Mouse (Mus musculus) limb, embryonic 15.5 days (tissue): Measurements from ENCODE around the gene P4hb. TPM values are rescaled to one million over a fixed set of nuclear protein-coding genes. Genes with fewer than 3 reads are reported as not detected.
A peak's percentile ranks its signal among the peaks of the same experiment; 100 is the strongest.

Experiments used
- ATAC-seq: fragments of 200-750 bp; cut with Nextera tagmentation; 2 replicates; pipeline ENCODE4 v1.8.0; 2017; ENCODE audit warnings: low read depth, moderate TSS enrichment; ENCODE audit not compliant: insufficient number of reproducible peaks, low FRiP score, low TSS enrichment
- H3K27ac ChIP-seq: fragments of 300-500 bp; sonication (generic); 2 replicates; pipeline ENCODE4 v1.5.1; 2015; ENCODE audit warnings: moderate library complexity, mild to moderate bottlenecking, inconsistent platforms
- H3K27me3 ChIP-seq: fragments of 300-500 bp; sonication (generic); 2 replicates; pipeline ENCODE4 v1.6.1; 2015; ENCODE audit warnings: inconsistent platforms
- H3K36me3 ChIP-seq: fragments of 300-500 bp; sonication (generic); 2 replicates; pipeline ENCODE4 v1.6.1; 2015; ENCODE audit warnings: inconsistent platforms
- H3K4me1 ChIP-seq: fragments of 300-500 bp; sonication (generic); 2 replicates; pipeline ENCODE4 v1.6.1; 2015; ENCODE audit warnings: inconsistent platforms
- H3K4me2 ChIP-seq: fragments of 300-500 bp; sonication (generic); 2 replicates; pipeline ENCODE4 v1.6.1; 2015; ENCODE audit warnings: mild to moderate bottlenecking, inconsistent platforms
- H3K4me3 ChIP-seq: fragments of 300-500 bp; sonication (generic); 2 replicates; pipeline ENCODE4 v1.5.1; 2015; ENCODE audit warnings: mild to moderate bottlenecking, inconsistent platforms
- H3K9ac ChIP-seq: fragments of 300-500 bp; sonication (generic); 2 replicates; pipeline ENCODE4 v1.6.1; 2015; ENCODE audit warnings: inconsistent platforms
- H3K9me3 ChIP-seq: fragments of 300-500 bp; sonication (generic); 2 replicates; pipeline ENCODE4 v1.6.1; 2016; ENCODE audit warnings: inconsistent platforms
- WGBS: fragments of 180-500 bp; shearing (Covaris S2); methylation state at CpG from one replicate; pipeline ENCODE4 v1.1.7; 2015; 5-methylcytosine and 5-hydroxymethylcytosine counted together
- polyA plus RNA-seq: library from polyadenylated mRNA; unstranded; fragments of >200 nt; fragmentation: Nextera tagmentation; extraction: Ambion mirVana; gene quantifications from 2 replicates; pipeline ENCODE4 v1.2.1, GENCODE M21; 2015

The P4hb gene
- 1,021 and 1,099 TPM in 2 replicates for polyA plus RNA-seq

- peaks cover 28% of the 10 kb centered on the region for H3K4me1 ChIP-seq
- H3K27me3 ChIP-seq = no peaks in the 10 kb centered on the region
- peak within 1 kb of the TSS; percentile 97 for H3K27ac ChIP-seq
- peaks cover 40% of the 10 kb centered on the region for H3K36me3 ChIP-seq
- ATAC-seq = peak; percentile 96
- H3K4me3 ChIP-seq = peak within 1 kb of the TSS; percentile 80
- no peaks in the 10 kb centered on the region for H3K9me3 ChIP-seq
- H3K4me2 ChIP-seq = peak within 1 kb of the TSS; percentile 76
- under 1% methylated on average over 94 of the region's 94 CpGs for WGBS
- peak within 1 kb of the TSS; percentile 94 for H3K9ac ChIP-seq
These were observed at the start of gene P4hb for GRCm38 (mm10) chr11:120572752-120573584. Gene P4hb, minus strand, starts transcription at chr11:120573253.

GRCm38 (mm10) chr11:120622805-120623204 is 49.8 kb upstream of the P4hb start:
- H3K27ac ChIP-seq = no peak overlapping the region
- H3K4me1 ChIP-seq = peaks cover 16% of the 10 kb centered on the region
- H3K9ac ChIP-seq = no peak overlapping the region
- peaks cover 61% of the 10 kb centered on the region for H3K36me3 ChIP-seq
- no peaks in the 10 kb centered on the region for H3K27me3 ChIP-seq
- no peak overlapping the region for H3K4me3 ChIP-seq
- ATAC-seq = no peak
- 89% methylated on average over 6 of the region's 6 CpGs for WGBS
- H3K9me3 ChIP-seq = no peaks in the 10 kb centered on the region
- no peak overlapping the region for H3K4me2 ChIP-seq

GRCm38 (mm10) chr11:120620195-120620594 is 47.1 kb upstream of the P4hb start:
- Histone ChIP-seq H3K4me2 (no peak overlapping the region), H3K9me3 (no peaks in the 10 kb centered on the region), H3K4me1 (peaks cover 29% of the 10 kb centered on the region), H3K36me3 (peaks cover 50% of the 10 kb centered on the region), H3K27me3 (no peaks in the 10 kb centered on the region), H3K4me3 (no peak overlapping the region), H3K27ac (no peak overlapping the region), H3K9ac (no peak overlapping the region)
- no peak for ATAC-seq
- WGBS = 92% methylated on average over 14 of the region's 14 CpGs

GRCm38 (mm10) chr11:120618619-120619535 is 45.8 kb upstream of the P4hb start:
- H3K9me3 ChIP-seq = no peaks in the 10 kb centered on the region
- no peak for ATAC-seq
- peaks cover 23% of the 10 kb centered on the region for H3K4me1 ChIP-seq
- H3K9ac ChIP-seq = no peak overlapping the region
- no peaks in the 10 kb centered on the region for H3K27me3 ChIP-seq
- no peak overlapping the region for H3K4me2 ChIP-seq
- no peak overlapping the region for H3K4me3 ChIP-seq
- no peak overlapping the region for H3K27ac ChIP-seq
- peaks cover 60% of the 10 kb centered on the region for H3K36me3 ChIP-seq
- 92% methylated on average over 25 of the region's 25 CpGs for WGBS

GRCm38 (mm10) chr11:120617519-120618112 is 44.6 kb upstream of the P4hb start, which contains the start of gene Pcyt2:
Gene Pcyt2, minus strand, starts transcription at chr11:120617936.
- Histone ChIP-seq H3K27me3 (no peaks in the 10 kb centered on the region), H3K4me3 (peak within 1 kb of the TSS; percentile 89), H3K4me1 (peaks cover 20% of the 10 kb centered on the region), H3K4me2 (peak within 1 kb of the TSS; percentile 85), H3K36me3 (peaks cover 64% of the 10 kb centered on the region), H3K27ac (peak within 1 kb of the TSS; percentile 76), H3K9ac (peak within 1 kb of the TSS; percentile 81), H3K9me3 (no peaks in the 10 kb centered on the region)
- under 1% methylated on average over 56 of the region's 56 CpGs for WGBS
- ATAC-seq = peak; percentile 89

- H3K9ac ChIP-seq = peak overlapping the region; percentile 81; the same call in 1 of the 2 replicates
- H3K27me3 ChIP-seq = no peaks in the 10 kb centered on the region
- no peak for ATAC-seq
- H3K4me2 ChIP-seq = peak overlapping the region; percentile 85
- H3K27ac ChIP-seq = no peak overlapping the region
- H3K9me3 ChIP-seq = no peaks in the 10 kb centered on the region
- 43% methylated on average over 4 of the region's 4 CpGs for WGBS
- peaks cover 20% of the 10 kb centered on the region for H3K4me1 ChIP-seq
- H3K4me3 ChIP-seq = peak overlapping the region; percentile 89
- peaks cover 66% of the 10 kb centered on the region for H3K36me3 ChIP-seq
These were observed 43.7 kb upstream of the P4hb start for GRCm38 (mm10) chr11:120616617-120617294.

GRCm38 (mm10) chr11:120615606-120616203 is 42.7 kb upstream of the P4hb start:
- H3K27ac ChIP-seq = no peak overlapping the region
- peaks cover 67% of the 10 kb centered on the region for H3K36me3 ChIP-seq
- H3K4me3 ChIP-seq = no peak overlapping the region
- peaks cover 20% of the 10 kb centered on the region for H3K4me1 ChIP-seq
- H3K9me3 ChIP-seq = no peaks in the 10 kb centered on the region
- H3K4me2 ChIP-seq = peak overlapping the region; percentile 85; the same call in 1 of the 2 replicates
- 94% methylated on average over 11 of the region's 11 CpGs for WGBS
- ATAC-seq = no peak
- H3K27me3 ChIP-seq = no peaks in the 10 kb centered on the region
- no peak overlapping the region for H3K9ac ChIP-seq

- 96% methylated on average over 6 of the region's 6 CpGs for WGBS
- Histone ChIP-seq H3K4me3 (no peak overlapping the region), H3K27ac (no peak overlapping the region), H3K9me3 (no peaks in the 10 kb centered on the region), H3K36me3 (peaks cover 67% of the 10 kb centered on the region), H3K4me1 (peaks cover 20% of the 10 kb centered on the region), H3K27me3 (no peaks in the 10 kb centered on the region), H3K9ac (no peak overlapping the region), H3K4me2 (no peak overlapping the region)
- no peak for ATAC-seq
These were observed 42.1 kb upstream of the P4hb start for GRCm38 (mm10) chr11:120615167-120615566.

GRCm38 (mm10) chr11:120613976-120614375 is 40.9 kb upstream of the P4hb start:
- no peak overlapping the region for H3K4me3 ChIP-seq
- H3K27me3 ChIP-seq = peaks cover 3% of the 10 kb centered on the region
- no peak overlapping the region for H3K4me2 ChIP-seq
- H3K9ac ChIP-seq = no peak overlapping the region
- WGBS = 80% methylated on average over 8 of the region's 8 CpGs
- peaks cover 26% of the 10 kb centered on the region for H3K4me1 ChIP-seq
- H3K27ac ChIP-seq = no peak overlapping the region
- peaks cover 67% of the 10 kb centered on the region for H3K36me3 ChIP-seq
- no peak for ATAC-seq
- H3K9me3 ChIP-seq = no peaks in the 10 kb centered on the region

GRCm38 (mm10) chr11:120613481-120613972 is 40.5 kb upstream of the P4hb start:
- H3K9me3 ChIP-seq = no peaks in the 10 kb centered on the region
- H3K4me2 ChIP-seq = no peak overlapping the region
- H3K27me3 ChIP-seq = peaks cover 3% of the 10 kb centered on the region
- 86% methylated on average over 10 of the region's 10 CpGs for WGBS
- no peak overlapping the region for H3K27ac ChIP-seq
- peaks cover 62% of the 10 kb centered on the region for H3K36me3 ChIP-seq
- no peak overlapping the region for H3K4me3 ChIP-seq
- no peak overlapping the region for H3K9ac ChIP-seq
- peaks cover 29% of the 10 kb centered on the region for H3K4me1 ChIP-seq
- ATAC-seq = no peak
